Mouse (Mus musculus) stomach, embryonic 14.5 days (tissue): ENCODE measurements around the gene Helz. TPM values are rescaled to one million over a fixed set of nuclear protein-coding genes. Genes with fewer than 3 reads are reported as not detected.

ENCODE experiments used
- ATAC-seq: fragments of 200-750 bp; cut with Nextera tagmentation; 2 replicates; pipeline ENCODE4 v1.8.0; 2017; ENCODE audit warnings: low read depth, moderate TSS enrichment; ENCODE audit not compliant: insufficient number of reproducible peaks, insufficient read depth, low FRiP score
- H3K27ac ChIP-seq: fragments of 300-500 bp; sonication (generic); 2 replicates; pipeline ENCODE4 v1.5.1; 2014; ENCODE audit warnings: mild to moderate bottlenecking, low read length, moderate library complexity, mixed read lengths
- H3K27me3 ChIP-seq: fragments of 300-500 bp; sonication (generic); 2 replicates; pipeline ENCODE4 v1.6.1; 2014; ENCODE audit warnings: low read length, control low read depth, mixed read lengths; ENCODE audit not compliant: control insufficient read depth, insufficient read depth
- H3K36me3 ChIP-seq: fragments of 300-500 bp; sonication (generic); 2 replicates; pipeline ENCODE4 v1.6.1; 2014; ENCODE audit warnings: mild to moderate bottlenecking, control low read depth, low read length, moderate library complexity, mixed read lengths; ENCODE audit not compliant: control insufficient read depth, insufficient read depth
- H3K4me1 ChIP-seq: fragments of 300-500 bp; sonication (generic); 2 replicates; pipeline ENCODE4 v1.6.1; 2014; ENCODE audit warnings: low read length, control low read depth, mixed read lengths; ENCODE audit not compliant: control insufficient read depth, insufficient read depth
- H3K4me2 ChIP-seq: fragments of 300-500 bp; sonication (generic); replicated peaks from 2 replicates; pipeline ENCODE4 v1.6.1; 2014; ENCODE audit warnings: low read depth, low read length, control low read depth
- H3K4me3 ChIP-seq: fragments of 300-500 bp; sonication (generic); 2 replicates; pipeline ENCODE4 v1.5.1; 2014; ENCODE audit warnings: low read depth, low read length, control low read depth
- H3K9ac ChIP-seq: fragments of 300-500 bp; sonication (generic); replicated peaks from 2 replicates; pipeline ENCODE4 v1.6.1; 2014; ENCODE audit warnings: low read depth, mild to moderate bottlenecking, control low read depth, low read length, moderate library complexity, mixed read lengths
- H3K9me3 ChIP-seq: fragments of 300-500 bp; sonication (generic); 2 replicates; pipeline ENCODE4 v1.6.1; 2016; ENCODE audit warnings: low read depth, low read length, control low read depth; ENCODE audit not compliant: control insufficient read depth
- WGBS: fragments of 180-500 bp; shearing (Covaris S2); extraction: QIAGEN DNeasy Blood & Tissue Kit; methylation state at CpG from one replicate; pipeline ENCODE4 v1.1.7; 2014; 5-methylcytosine and 5-hydroxymethylcytosine counted together
- polyA plus RNA-seq: library from polyadenylated mRNA; unstranded; fragments of >200 nt; fragmentation: Nextera tagmentation; extraction: Ambion mirVana; gene quantifications from 2 replicates; pipeline ENCODE4 v1.2.1, GENCODE M21; 2014

The Helz gene
- polyA plus RNA-seq, 1 experiment from 2014 or later = 25.1 TPM

GRCm38 (mm10) chr11:107571318-107571717, 23.6 kb downstream of the Helz start:
- H3K9ac ChIP-seq = no peak overlapping the region
- peaks cover 15% of the 10 kb centered on the region for H3K36me3 ChIP-seq
- WGBS = 97% methylated on average over 2 of the region's 2 CpGs
- peaks cover 8% of the 10 kb centered on the region for H3K4me1 ChIP-seq
- H3K9me3 ChIP-seq = no peaks in the 10 kb centered on the region
- H3K4me2 ChIP-seq = no peak overlapping the region
- no peaks in the 10 kb centered on the region for H3K27me3 ChIP-seq
- no peak for ATAC-seq
- no peak overlapping the region for H3K27ac ChIP-seq
- H3K4me3 ChIP-seq = no peak overlapping the region

DNA sequence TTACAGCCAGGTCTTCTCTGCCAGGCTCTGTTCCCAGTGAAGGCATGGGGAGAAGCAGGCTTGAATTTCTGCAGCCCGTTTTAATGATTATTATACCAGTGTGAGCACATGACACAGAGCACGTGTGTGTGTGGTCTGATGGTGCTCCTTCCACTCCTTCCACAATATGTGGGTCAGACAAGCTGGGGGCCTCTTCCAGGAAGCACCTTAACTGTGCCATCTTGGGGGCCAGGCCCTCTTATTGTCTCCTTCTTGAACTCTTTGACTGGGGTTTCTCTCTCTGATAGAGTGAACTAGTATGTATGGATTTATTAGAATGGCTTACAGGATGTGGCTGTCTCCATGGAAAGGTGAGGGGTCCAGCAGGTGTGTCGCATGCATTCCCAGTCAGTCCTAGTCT, 24.8 kb downstream of the Helz start:
- 82% methylated on average over 3 of the region's 3 CpGs for WGBS
- peaks cover 8% of the 10 kb centered on the region for H3K4me1 ChIP-seq
- H3K4me2 ChIP-seq = no peak overlapping the region
- no peak overlapping the region for H3K27ac ChIP-seq
- no peak for ATAC-seq
- no peak overlapping the region for H3K4me3 ChIP-seq
- H3K27me3 ChIP-seq = no peaks in the 10 kb centered on the region
- H3K9me3 ChIP-seq = no peaks in the 10 kb centered on the region
- peaks cover 21% of the 10 kb centered on the region for H3K36me3 ChIP-seq
- H3K9ac ChIP-seq = no peak overlapping the region

DNA sequence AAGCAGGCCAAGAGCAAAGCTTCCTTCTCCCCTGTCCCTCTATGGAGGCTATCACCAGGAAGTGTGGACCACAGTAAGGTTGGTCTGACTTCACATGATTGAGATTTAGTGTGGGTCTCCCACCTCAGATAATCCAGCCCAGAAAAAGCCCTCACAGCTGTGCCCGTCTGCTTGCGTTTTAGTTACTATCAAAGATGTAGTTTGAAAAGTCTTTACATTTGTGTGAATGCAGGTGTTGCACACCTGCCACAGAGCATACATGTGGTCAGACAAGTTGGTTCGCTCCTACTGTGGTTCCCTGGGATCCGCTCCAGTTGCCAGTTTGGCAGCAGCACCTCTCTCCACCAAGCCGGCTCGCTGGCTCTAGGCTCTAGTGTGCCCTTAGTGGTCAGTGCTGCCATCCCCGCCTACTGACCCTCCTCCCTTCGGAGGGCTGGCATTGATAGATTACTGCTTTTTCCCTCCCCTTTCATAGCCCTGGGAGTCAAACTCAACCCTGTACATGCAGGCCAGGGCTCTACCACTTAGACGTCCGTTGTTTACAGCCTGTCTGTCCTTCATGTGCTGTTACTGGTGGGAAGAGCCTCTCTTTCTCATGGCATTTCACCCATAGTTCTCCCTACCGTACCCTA, 25.4 kb downstream of the Helz start:
- Histone ChIP-seq H3K4me3 (no peak overlapping the region), H3K4me2 (no peak overlapping the region)
- 25% methylated on average over 11 of the region's 11 CpGs for WGBS

DNA sequence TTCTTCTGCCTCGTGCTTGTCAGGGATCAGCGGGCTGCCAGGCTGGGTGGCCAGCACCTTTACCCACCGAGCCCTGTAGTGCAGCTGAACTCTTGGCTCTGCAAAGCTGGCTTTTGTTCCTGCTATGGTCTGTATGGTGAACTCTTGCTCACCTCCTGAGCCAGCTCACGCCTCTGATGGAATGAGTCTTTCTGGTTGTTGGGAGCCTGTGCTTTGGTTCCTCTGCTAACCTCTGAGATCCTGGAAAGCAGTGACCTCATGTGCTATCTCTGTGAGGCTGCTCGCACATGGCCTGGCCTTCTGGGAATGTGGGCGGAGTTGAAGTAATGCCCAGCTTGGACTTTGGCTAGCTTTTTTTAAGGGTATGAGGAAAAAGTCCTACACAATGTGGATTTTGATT, 26.1 kb downstream of the Helz start:
- Histone ChIP-seq H3K36me3 (peaks cover 27% of the 10 kb centered on the region), H3K4me1 (peaks cover 8% of the 10 kb centered on the region), H3K27me3 (no peaks in the 10 kb centered on the region), H3K9ac (no peak overlapping the region), H3K27ac (no peak overlapping the region), H3K4me2 (no peak overlapping the region), H3K4me3 (no peak overlapping the region), H3K9me3 (no peaks in the 10 kb centered on the region)
- 38% methylated on average over 6 of the region's 6 CpGs for WGBS
- peak; percentile 17; the same call in 1 of the 2 replicates for ATAC-seq

More for the DNA sequence above, 25.4 kb downstream of the Helz start:
- ATAC-seq = peak; percentile 66
- no peaks in the 10 kb centered on the region for H3K27me3 ChIP-seq
- H3K4me1 ChIP-seq = peaks cover 8% of the 10 kb centered on the region
- peaks cover 21% of the 10 kb centered on the region for H3K36me3 ChIP-seq
- H3K9me3 ChIP-seq = no peaks in the 10 kb centered on the region
- H3K27ac ChIP-seq = no peak overlapping the region
- no peak overlapping the region for H3K9ac ChIP-seq

GRCm38 (mm10) chr11:107574811-107575705, 27.3 kb downstream of the Helz start:
- Histone ChIP-seq H3K27me3 (no peaks in the 10 kb centered on the region), H3K9me3 (no peaks in the 10 kb centered on the region), H3K4me3 (no peak overlapping the region), H3K27ac (no peak overlapping the region), H3K4me2 (no peak overlapping the region), H3K9ac (no peak overlapping the region), H3K4me1 (peaks cover 8% of the 10 kb centered on the region), H3K36me3 (peaks cover 27% of the 10 kb centered on the region)
- 91% methylated on average over 20 of the region's 20 CpGs for WGBS
- ATAC-seq = no peak

- no peak overlapping the region for H3K27ac ChIP-seq
- no peak overlapping the region for H3K4me2 ChIP-seq
- 87% methylated on average over 7 of the region's 7 CpGs for WGBS
- no peak overlapping the region for H3K4me3 ChIP-seq
- peaks cover 8% of the 10 kb centered on the region for H3K4me1 ChIP-seq
- no peaks in the 10 kb centered on the region for H3K27me3 ChIP-seq
- no peak overlapping the region for H3K9ac ChIP-seq
- peaks cover 27% of the 10 kb centered on the region for H3K36me3 ChIP-seq
- ATAC-seq = no peak
- H3K9me3 ChIP-seq = no peaks in the 10 kb centered on the region
Measured at GRCm38 (mm10) chr11:107576186-107576585, 28.5 kb downstream of the Helz start.

- Histone ChIP-seq H3K36me3 (peaks cover 27% of the 10 kb centered on the region), H3K4me3 (no peak overlapping the region), H3K9me3 (no peaks in the 10 kb centered on the region), H3K4me2 (no peak overlapping the region), H3K27me3 (no peaks in the 10 kb centered on the region), H3K27ac (no peak overlapping the region), H3K4me1 (peaks cover 8% of the 10 kb centered on the region), H3K9ac (no peak overlapping the region)
- 74% methylated on average over 8 of the region's 8 CpGs for WGBS
- ATAC-seq = no peak
Measured at GRCm38 (mm10) chr11:107577400-107577799, 29.7 kb downstream of the Helz start.

DNA sequence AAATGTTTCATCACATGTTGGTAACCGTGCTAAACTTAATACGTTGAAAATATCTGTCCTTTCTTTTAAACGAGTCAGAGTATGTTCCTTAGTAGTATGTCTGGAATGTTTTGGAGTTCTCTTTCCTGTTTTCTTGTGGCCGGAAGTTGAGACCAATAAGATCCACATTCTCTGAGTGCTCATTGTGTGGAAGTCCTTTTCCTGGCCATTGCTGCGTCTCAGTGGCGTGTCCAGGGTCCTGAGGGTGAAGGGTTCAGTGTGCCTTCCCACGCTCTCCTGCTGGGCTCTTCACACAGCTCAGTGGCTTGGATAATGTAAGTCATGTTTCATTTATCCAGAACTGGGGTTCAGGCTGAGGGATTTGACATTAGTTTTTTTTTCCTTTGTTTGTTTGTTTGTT, 30.5 kb downstream of the Helz start:
- no peak overlapping the region for H3K27ac ChIP-seq
- WGBS = 87% methylated on average over 7 of the region's 7 CpGs
- H3K4me2 ChIP-seq = no peak overlapping the region
- no peak for ATAC-seq
- H3K36me3 ChIP-seq = peaks cover 27% of the 10 kb centered on the region
- no peaks in the 10 kb centered on the region for H3K9me3 ChIP-seq
- no peak overlapping the region for H3K4me3 ChIP-seq
- H3K9ac ChIP-seq = no peak overlapping the region
- no peaks in the 10 kb centered on the region for H3K27me3 ChIP-seq
- peaks cover 6% of the 10 kb centered on the region for H3K4me1 ChIP-seq
